In the genomic region with DNA sequence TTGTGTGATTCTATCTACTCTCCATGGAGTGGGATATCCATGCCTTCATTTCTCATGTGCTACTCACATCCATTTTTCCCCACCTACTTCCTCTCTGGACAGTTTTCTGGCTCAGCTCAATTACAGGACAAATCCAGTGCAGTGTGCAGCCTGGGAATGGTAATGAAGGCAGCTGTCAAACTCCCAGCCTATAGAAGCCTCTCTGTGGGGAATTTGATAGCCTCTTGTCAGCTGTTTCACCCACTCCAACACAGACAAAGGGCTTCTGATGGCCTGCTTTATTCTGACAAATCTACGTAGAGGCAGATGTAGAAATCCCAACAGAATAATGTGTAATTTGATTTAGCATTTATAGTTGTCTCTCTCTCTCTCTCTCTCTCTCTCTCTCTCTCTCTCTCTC, we compare ENCODE assay signal across 15 mouse cellular contexts.
DNase-seq lines count a peak whose midpoint lies in the region; ATAC-seq lines count a peak whose summit lies in the region.
"Had no signal": no experiment of that assay in that cellular context is flagged by ENCODE, and none has a peak within 500 bp of the region (broad histone marks: within the 10 kb centered on the region; RNA-seq: fewer than 3 reads in every experiment).

No protein-coding gene starts in this region.

- no peaks in the 10 kb centered on the region for H3K9me3 ChIP-seq in embryonic facial prominence, embryonic 10.5 days
- no peaks in the 10 kb centered on the region for H3K9me3 ChIP-seq in hindbrain, embryonic 13.5 days
- no peaks in the 10 kb centered on the region for H3K9me3 ChIP-seq in midbrain, embryonic 16.5 days (replicated peaks; ENCODE audit: control insufficient read depth, low read length, poor library complexity, severe bottlenecking)
- no peaks in the 10 kb centered on the region for H3K9me3 ChIP-seq in intestine, embryonic 16.5 days (ENCODE audit: control insufficient read depth, low read length)
- no peaks in the 10 kb centered on the region for H3K9me3 ChIP-seq in kidney, embryonic 15.5 days (replicated peaks)

- DNase-seq in R1 (ENCODE audit: low read depth, low spot score), result peak; percentile 70
- peak; percentile 33 for DNase-seq in embryonic facial prominence, embryonic 10.5 days (ENCODE audit: low spot score)
- DNase-seq in c-Kit-positive CD71-positive TER-119-positive erythroid progenitor cells, embryonic 14.5 days (ENCODE audit: low spot score), result no peak
- no peak for DNase-seq in lung, postnatal 36 days
- DNase-seq: adrenal gland, postnatal 36 days; cerebellum, adult 9-10 months; gastrocnemius, postnatal 36 days; thymus, postnatal 25 days had no signal

- peak; percentile 81 for ATAC-seq in hindbrain, embryonic 13.5 days (ENCODE audit: low FRiP score)
- peak; percentile 84 for ATAC-seq in midbrain, embryonic 16.5 days
- ATAC-seq in intestine, embryonic 16.5 days, result no peak
- ATAC-seq in kidney, embryonic 15.5 days (replicated peaks; ENCODE audit: low FRiP score), result no peak
- ATAC-seq: CD4-positive, CD25-positive, alpha-beta regulatory T cell, adult 4 months had no signal

- no peak overlapping the region for H3K4me3 ChIP-seq in embryonic facial prominence, embryonic 10.5 days
- no peak overlapping the region for H3K4me3 ChIP-seq in hindbrain, embryonic 13.5 days
- no peak overlapping the region for H3K4me3 ChIP-seq in midbrain, embryonic 16.5 days (ENCODE audit: low read depth, low read length)
- no peak overlapping the region for H3K4me3 ChIP-seq in intestine, embryonic 16.5 days (ENCODE audit: low read length)
- no peak overlapping the region for H3K4me3 ChIP-seq in kidney, embryonic 15.5 days (replicated peaks)

- no peak overlapping the region for H3K9ac ChIP-seq in hindbrain, embryonic 13.5 days
- H3K9ac ChIP-seq in midbrain, embryonic 16.5 days (ENCODE audit: low read depth, low read length), result no peak overlapping the region
- no peak overlapping the region for H3K9ac ChIP-seq in intestine, embryonic 16.5 days (ENCODE audit: low read depth, low read length)
- H3K9ac ChIP-seq in kidney, embryonic 15.5 days, result no peak overlapping the region
- H3K9ac ChIP-seq: liver, embryonic 14.5 days had no signal

- H3K27me3 ChIP-seq in embryonic facial prominence, embryonic 10.5 days (replicated peaks; ENCODE audit: low read depth, poor library complexity, severe bottlenecking), result no peaks in the 10 kb centered on the region
- no peaks in the 10 kb centered on the region for H3K27me3 ChIP-seq in hindbrain, embryonic 13.5 days
- H3K27me3 ChIP-seq in midbrain, embryonic 16.5 days (ENCODE audit: control insufficient read depth, insufficient read depth, low read depth, low read length), result no peaks in the 10 kb centered on the region
- no peaks in the 10 kb centered on the region for H3K27me3 ChIP-seq in intestine, embryonic 16.5 days (replicated peaks; ENCODE audit: control insufficient read depth, insufficient read depth, low read length)
- no peaks in the 10 kb centered on the region for H3K27me3 ChIP-seq in kidney, embryonic 15.5 days

- no peak overlapping the region for H3K4me2 ChIP-seq in hindbrain, embryonic 13.5 days
- H3K4me2 ChIP-seq in midbrain, embryonic 16.5 days (ENCODE audit: low read length), result no peak overlapping the region
- no peak overlapping the region for H3K4me2 ChIP-seq in intestine, embryonic 16.5 days (ENCODE audit: low read depth, low read length)
- H3K4me2 ChIP-seq in kidney, embryonic 15.5 days, result no peak overlapping the region

- H3K27ac ChIP-seq in embryonic facial prominence, embryonic 10.5 days (replicated peaks), result no peak overlapping the region
- H3K27ac ChIP-seq in hindbrain, embryonic 13.5 days, result peak overlapping the region; percentile 66
- peak overlapping the region; percentile 46; the same call in 1 of the 2 replicates for H3K27ac ChIP-seq in midbrain, embryonic 16.5 days (ENCODE audit: low read length)
- H3K27ac ChIP-seq in intestine, embryonic 16.5 days (ENCODE audit: low read length), result no peak overlapping the region
- H3K27ac ChIP-seq in kidney, embryonic 15.5 days, result no peak overlapping the region
- H3K27ac ChIP-seq: kidney, postnatal 0 days; liver, embryonic 14.5 days had no signal

- no peaks in the 10 kb centered on the region for H3K36me3 ChIP-seq in embryonic facial prominence, embryonic 10.5 days (replicated peaks)
- H3K36me3 ChIP-seq in hindbrain, embryonic 13.5 days, result no peaks in the 10 kb centered on the region
- no peaks in the 10 kb centered on the region for H3K36me3 ChIP-seq in midbrain, embryonic 16.5 days (ENCODE audit: control insufficient read depth, insufficient read depth, low read length)
- no peaks in the 10 kb centered on the region for H3K36me3 ChIP-seq in intestine, embryonic 16.5 days (ENCODE audit: control insufficient read depth, insufficient read depth, low read length)
- H3K36me3 ChIP-seq in kidney, embryonic 15.5 days, result no peaks in the 10 kb centered on the region

- WGBS in embryonic facial prominence, embryonic 10.5 days, result 12% methylated on average over 1 of the region's 1 CpGs
- WGBS in hindbrain, embryonic 13.5 days, result 0% methylated on average over 1 of the region's 1 CpGs
- 4% methylated on average over 1 of the region's 1 CpGs for WGBS in midbrain, embryonic 16.5 days
- 63% methylated on average over 1 of the region's 1 CpGs for WGBS in intestine, embryonic 16.5 days
- WGBS in kidney, embryonic 15.5 days, result 52% methylated on average over 1 of the region's 1 CpGs

- peaks cover 4% of the 10 kb centered on the region for H3K4me1 ChIP-seq in embryonic facial prominence, embryonic 10.5 days
- H3K4me1 ChIP-seq in hindbrain, embryonic 13.5 days (replicated peaks), result 0 out of 2 replicates have a peak, but pooled peaks cover 3% of the 10 kb centered on the region
- peaks cover 4% of the 10 kb centered on the region for H3K4me1 ChIP-seq in midbrain, embryonic 16.5 days (ENCODE audit: control insufficient read depth, insufficient read depth, low read length)
- H3K4me1 ChIP-seq in intestine, embryonic 16.5 days (ENCODE audit: control insufficient read depth, insufficient read depth, low read length), result no peaks in the 10 kb centered on the region
- no peaks in the 10 kb centered on the region for H3K4me1 ChIP-seq in kidney, embryonic 15.5 days

Comparison
In these comparisons a context has a peak if more than half of its experiments do, and no peak if none do; other contexts are left out.
1. DNase-seq: peak in R1 (single experiment) and embryonic facial prominence, embryonic 10.5 days (single experiment); none in c-Kit-positive CD71-positive TER-119-positive erythroid progenitor cells, embryonic 14.5 days (single experiment) and lung, postnatal 36 days (single experiment).
2. H3K27ac ChIP-seq: peak in hindbrain, embryonic 13.5 days (single experiment) and midbrain, embryonic 16.5 days (single experiment); none in embryonic facial prominence, embryonic 10.5 days (single experiment), intestine, embryonic 16.5 days (single experiment) and kidney, embryonic 15.5 days (single experiment).
3. ATAC-seq: peak in hindbrain, embryonic 13.5 days (single experiment) and midbrain, embryonic 16.5 days (single experiment); none in intestine, embryonic 16.5 days (single experiment) and kidney, embryonic 15.5 days (single experiment).